Mouse (Mus musculus) embryonic facial prominence, embryonic 12.5 days (tissue): Measurements from ENCODE around the gene Nmi. TPM values are rescaled to one million over a fixed set of nuclear protein-coding genes. Genes with fewer than 3 reads are reported as not detected.

Source experiments
- ATAC-seq: fragments of 200-750 bp; cut with Nextera tagmentation; 2 replicates; pipeline ENCODE4 v1.8.0; 2017; ENCODE audit not compliant: insufficient number of reproducible peaks, insufficient read depth, low FRiP score, low TSS enrichment
- H3K27ac ChIP-seq: fragments of 300-500 bp; sonication (generic); 2 replicates; pipeline ENCODE4 v1.5.1; 2016; ENCODE audit warnings: mild to moderate bottlenecking
- H3K27me3 ChIP-seq: fragments of 300-500 bp; sonication (generic); 2 replicates; pipeline ENCODE4 v1.6.1; 2016; ENCODE audit warnings: mild to moderate bottlenecking, moderate library complexity
- H3K36me3 ChIP-seq: fragments of 300-500 bp; sonication (generic); 2 replicates; pipeline ENCODE4 v1.6.1; 2016; ENCODE audit warnings: mild to moderate bottlenecking
- H3K4me1 ChIP-seq: fragments of 300-500 bp; sonication (generic); 2 replicates; pipeline ENCODE4 v1.6.1; 2016
- H3K4me2 ChIP-seq: fragments of 300-500 bp; sonication (generic); replicated peaks from 2 replicates; pipeline ENCODE4 v1.6.1; 2016; ENCODE audit warnings: mild to moderate bottlenecking, moderate library complexity
- H3K4me3 ChIP-seq: fragments of 300-500 bp; sonication (generic); 2 replicates; pipeline ENCODE4 v1.5.1; 2016; ENCODE audit warnings: mild to moderate bottlenecking
- H3K9ac ChIP-seq: fragments of 300-500 bp; sonication (generic); 2 replicates; pipeline ENCODE4 v1.6.1; 2016; ENCODE audit warnings: mild to moderate bottlenecking, moderate library complexity
- H3K9me3 ChIP-seq: fragments of 300-500 bp; sonication (generic); 2 replicates; pipeline ENCODE4 v1.6.1; 2016; ENCODE audit warnings: mild to moderate bottlenecking, moderate library complexity
- WGBS: fragments of 180-500 bp; shearing (Covaris S2); methylation state at CpG from one replicate; pipeline ENCODE4 v1.1.7; 2016; 5-methylcytosine and 5-hydroxymethylcytosine counted together
- polyA plus RNA-seq: library from polyadenylated mRNA; unstranded; fragments of >200 nt; fragmentation: Nextera tagmentation; extraction: Ambion mirVana; gene quantifications from 2 replicates; pipeline ENCODE4 v1.2.1, GENCODE M21; 2016

Nmi gene
- polyA plus RNA-seq, 1 experiment from 2014 or later: 11.7 TPM

GRCm38 (mm10) chr2:51907538-51908110 is 65.7 kb downstream of the Nmi start:
- H3K27me3 ChIP-seq: no peaks in the 10 kb centered on the region
- no peak overlapping the region for H3K4me2 ChIP-seq
- peaks cover 17% of the 10 kb centered on the region for H3K4me1 ChIP-seq
- H3K27ac ChIP-seq: no peak overlapping the region
- no peaks in the 10 kb centered on the region for H3K9me3 ChIP-seq
- H3K9ac ChIP-seq: no peak overlapping the region
- no peaks in the 10 kb centered on the region for H3K36me3 ChIP-seq
- H3K4me3 ChIP-seq: no peak overlapping the region
- ATAC-seq: no peak
- WGBS: 62% methylated on average over 4 of the region's 4 CpGs

DNA sequence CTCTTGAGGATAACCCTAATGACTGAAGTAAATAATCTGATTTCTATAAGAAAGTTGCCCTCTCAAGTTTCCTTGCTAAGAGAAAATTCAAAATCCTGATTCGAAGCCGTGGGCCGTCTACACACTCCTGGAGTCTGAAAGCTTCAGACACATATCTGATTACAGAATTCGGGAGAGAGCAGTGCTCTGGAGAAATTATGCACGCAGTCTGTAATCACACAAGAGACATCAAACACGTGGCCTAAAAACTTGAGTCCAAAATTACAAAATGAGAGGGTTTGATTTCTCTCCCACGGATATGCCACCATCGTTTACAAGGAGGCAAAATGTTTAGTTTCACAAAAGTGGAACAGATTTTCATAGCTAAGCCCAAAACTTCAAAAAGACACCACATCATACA is 67.7 kb downstream of the Nmi start:
- ATAC-seq: peak; percentile 81
- H3K9me3 ChIP-seq: no peaks in the 10 kb centered on the region

More for the DNA sequence above, 67.7 kb downstream of the Nmi start:
- Histone ChIP-seq H3K9ac (no peak overlapping the region), H3K4me3 (no peak overlapping the region), H3K27me3 (no peaks in the 10 kb centered on the region), H3K4me2 (no peak overlapping the region), H3K4me1 (peaks cover 14% of the 10 kb centered on the region), H3K27ac (peak overlapping the region; percentile 69), H3K36me3 (no peaks in the 10 kb centered on the region)
- WGBS: 24% methylated on average over 8 of the region's 8 CpGs

Other genes with a start within 250 kb of the Nmi start
- 11.1 and 12.3 TPM in 2 replicates for gene Rbm43, start 38.3 kb downstream of the Nmi start, polyA plus RNA-seq
- gene Tnfaip6, start 64.5 kb upstream of the Nmi start, polyA plus RNA-seq: 60.4 and 71.7 TPM in 2 replicates
- gene Rif1, start 99.3 kb upstream of the Nmi start, polyA plus RNA-seq: 54.4 and 57.4 TPM in 2 replicates